Mouse (Mus musculus): ENCODE measurements around the gene Calr4. TPM values are rescaled to one million over a fixed set of nuclear protein-coding genes. Genes with fewer than 3 reads are reported as not detected.

The Calr4 gene
- total and polyA plus RNA-seq, 2 experiments from 2014 or later: 1.0 to 1.6 TPM

- Histone ChIP-seq H3K4me2 (ENCODE audit: low read depth, low read length) (no peak overlapping the region), H3K4me3 (ENCODE audit: low read length) (no peak overlapping the region), H3K36me3 (ENCODE audit: insufficient read depth, low read length) (no peaks in the 10 kb centered on the region), H3K9ac (replicated peaks; ENCODE audit: low read length) (no peak overlapping the region), H3K27ac (peak overlapping the region; percentile 17; the same call in 1 of the 2 replicates), H3K9me3 (ENCODE audit: low read length) (no peaks in the 10 kb centered on the region), H3K4me1 (ENCODE audit: insufficient read depth, low read length) (peaks cover 5% of the 10 kb centered on the region), H3K27me3 (ENCODE audit: insufficient read depth, low read length) (no peaks in the 10 kb centered on the region)
- WGBS: 41% methylated on average over 9 of the region's 9 CpGs
- no peak for TF ChIP-seq CTCF (IDR thresholded peaks at IDR 0.05; ENCODE audit: low read depth)
- ATAC-seq (peak; percentile 65; the same call in 1 of the 2 replicates), DNase-seq (ENCODE audit: low spot score) (peak; percentile 65)
Observed at GRCm38 (mm10) chr4:109234806-109235350, 593 bp downstream of the Calr4 start.

- 40% methylated on average over 7 of the region's 7 CpGs for WGBS
- Histone ChIP-seq H3K27me3 (ENCODE audit: insufficient read depth, low read length) (no peaks in the 10 kb centered on the region), H3K9me3 (ENCODE audit: low read length) (no peaks in the 10 kb centered on the region), H3K36me3 (ENCODE audit: insufficient read depth, low read length) (no peaks in the 10 kb centered on the region), H3K4me3 (ENCODE audit: low read length) (no peak overlapping the region), H3K9ac (replicated peaks; ENCODE audit: low read length) (0 out of 2 replicates have a peak overlapping the region, but pooled peaks have one; percentile 4), H3K4me1 (ENCODE audit: insufficient read depth, low read length) (peaks cover 5% of the 10 kb centered on the region), H3K27ac (peak overlapping the region; percentile 42; the same call in 1 of the 2 replicates), H3K4me2 (ENCODE audit: low read depth, low read length) (0 out of 2 replicates have a peak overlapping the region, but pooled peaks have one; percentile 2)
- ATAC-seq: no peak
- TF ChIP-seq CTCF (IDR thresholded peaks at IDR 0.05; ENCODE audit: low read depth): no peak
- DNase-seq (ENCODE audit: low spot score): peak; percentile 39
Observed at GRCm38 (mm10) chr4:109236186-109236879, 2.0 kb downstream of the Calr4 start.

- TF ChIP-seq CTCF (IDR thresholded peaks at IDR 0.05; ENCODE audit: low read depth): no peak
- 64% methylated on average over 24 of the region's 24 CpGs for WGBS
Observed at GRCm38 (mm10) chr4:109238428-109239268, 4.4 kb downstream of the Calr4 start.

GRCm38 (mm10) chr4:109241221-109241620 lies 6.9 kb downstream of the Calr4 start:
- Histone ChIP-seq H3K27me3 (ENCODE audit: insufficient read depth, low read length) (no peaks in the 10 kb centered on the region), H3K4me3 (ENCODE audit: low read length) (no peak overlapping the region), H3K4me1 (ENCODE audit: insufficient read depth, low read length) (peaks cover 5% of the 10 kb centered on the region), H3K36me3 (ENCODE audit: insufficient read depth, low read length) (no peaks in the 10 kb centered on the region), H3K27ac (no peak overlapping the region), H3K9me3 (ENCODE audit: low read length) (no peaks in the 10 kb centered on the region), H3K9ac (replicated peaks; ENCODE audit: low read length) (no peak overlapping the region), H3K4me2 (ENCODE audit: low read depth, low read length) (no peak overlapping the region)
- no peak for DNase-seq (ENCODE audit: low spot score)
- TF ChIP-seq CTCF (IDR thresholded peaks at IDR 0.05; ENCODE audit: low read depth): no peak
- no peak for ATAC-seq

More at GRCm38 (mm10) chr4:109238428-109239268, 4.4 kb downstream of the Calr4 start:
- Histone ChIP-seq H3K9me3 (ENCODE audit: low read length) (no peaks in the 10 kb centered on the region), H3K4me1 (ENCODE audit: insufficient read depth, low read length) (peaks cover 5% of the 10 kb centered on the region), H3K36me3 (ENCODE audit: insufficient read depth, low read length) (no peaks in the 10 kb centered on the region), H3K9ac (replicated peaks; ENCODE audit: low read length) (no peak overlapping the region), H3K27me3 (ENCODE audit: insufficient read depth, low read length) (no peaks in the 10 kb centered on the region), H3K4me3 (ENCODE audit: low read length) (no peak overlapping the region), H3K27ac (no peak overlapping the region), H3K4me2 (ENCODE audit: low read depth, low read length) (no peak overlapping the region)
- ATAC-seq: no peak
- DNase-seq (ENCODE audit: low spot score): peak; percentile 32

GRCm38 (mm10) chr4:109241934-109242333 lies 7.6 kb downstream of the Calr4 start:
- 28% methylated on average over 4 of the region's 4 CpGs for WGBS
- TF ChIP-seq CTCF (IDR thresholded peaks at IDR 0.05; ENCODE audit: low read depth): no peak
- Histone ChIP-seq H3K4me3 (ENCODE audit: low read length) (no peak overlapping the region), H3K4me2 (ENCODE audit: low read depth, low read length) (no peak overlapping the region), H3K9me3 (ENCODE audit: low read length) (no peaks in the 10 kb centered on the region), H3K27me3 (ENCODE audit: insufficient read depth, low read length) (no peaks in the 10 kb centered on the region), H3K9ac (replicated peaks; ENCODE audit: low read length) (no peak overlapping the region), H3K27ac (peak overlapping the region; percentile 49), H3K36me3 (ENCODE audit: insufficient read depth, low read length) (no peaks in the 10 kb centered on the region), H3K4me1 (ENCODE audit: insufficient read depth, low read length) (peaks cover under 1% of the 10 kb centered on the region)
- DNase-seq (ENCODE audit: low spot score): peak; percentile 82
- ATAC-seq: peak; percentile 78

- no peak overlapping the region for H3K4me3 ChIP-seq (ENCODE audit: low read length)
- ATAC-seq: no peak
- no peak for DNase-seq (ENCODE audit: low spot score)
- H3K27me3 ChIP-seq (ENCODE audit: insufficient read depth, low read length): no peaks in the 10 kb centered on the region
- WGBS: 89% methylated on average over 7 of the region's 7 CpGs
- no peaks in the 10 kb centered on the region for H3K9me3 ChIP-seq (ENCODE audit: low read length)
- no peak overlapping the region for H3K4me2 ChIP-seq (ENCODE audit: low read depth, low read length)
- no peaks in the 10 kb centered on the region for H3K36me3 ChIP-seq (ENCODE audit: insufficient read depth, low read length)
- H3K9ac ChIP-seq (replicated peaks; ENCODE audit: low read length): no peak overlapping the region
- TF ChIP-seq CTCF (IDR thresholded peaks at IDR 0.05; ENCODE audit: low read depth): no peak
- no peaks in the 10 kb centered on the region; the same call in 1 of the 2 replicates for H3K4me1 ChIP-seq (ENCODE audit: insufficient read depth, low read length)
- no peak overlapping the region for H3K27ac ChIP-seq
Observed at GRCm38 (mm10) chr4:109244506-109244905, 10.2 kb downstream of the Calr4 start.
